Mouse (Mus musculus): ENCODE measurements around the gene Olfr131.

- TF ChIP-seq POLR2A (IDR thresholded peaks at IDR 0.05; ENCODE audit: borderline replicate concordance, low read depth, low read length) (no peak), CTCF (IDR thresholded peaks at IDR 0.05; ENCODE audit: low read depth, low read length) (no peak)
Measured at GRCm38 (mm10) chr17:38134426-38134825, 45.9 kb upstream of the Olfr131 start, which contains the start of gene Olfr132.

Measured in bone marrow macrophage, adult 2 months (primary cell).